Mouse (Mus musculus): ENCODE measurements at regions not wholly inside any gene's neighbourhood (a gene's known extent, or its start where the extent isn't known, plus 50 kb on each side); places are given as distances from the start of the nearest gene placed in this dataset.

DNA sequence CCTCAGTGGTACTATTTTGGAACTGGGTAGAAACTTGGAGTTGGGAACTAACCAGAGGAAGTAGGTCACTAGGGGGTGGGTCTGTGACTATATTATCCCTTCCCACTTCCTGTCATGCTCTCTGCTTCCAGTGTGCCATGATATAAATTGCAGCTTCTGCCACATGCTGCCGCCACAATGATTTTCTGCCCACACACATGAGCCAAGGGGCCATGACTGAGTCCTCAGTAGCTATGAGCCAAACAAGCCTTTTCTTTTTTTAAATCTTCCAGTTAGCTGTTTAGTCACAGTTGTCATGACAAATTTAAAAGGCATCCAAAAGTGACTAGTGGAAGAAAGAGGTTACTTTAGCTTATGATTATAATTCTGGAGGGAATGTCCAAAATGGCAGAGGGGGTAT, 143.0 kb downstream of the Ankrd50 start:
- no peak for TF ChIP-seq CEBPB (IDR thresholded peaks at IDR 0.05; ENCODE audit: insufficient read depth, poor library complexity, severe bottlenecking)
- no peak for TF ChIP-seq POLR2AphosphoS2 (IDR thresholded peaks at IDR 0.05; ENCODE audit: insufficient read length, low read depth)
- no peak for TF ChIP-seq MAX (IDR thresholded peaks at IDR 0.05; ENCODE audit: low read depth)
- TF ChIP-seq MYOG (IDR thresholded peaks at IDR 0.05; ENCODE audit: control insufficient read depth in 1 of 3, insufficient read depth in 1 of 3, insufficient read length in 2 of 3, low read depth in 2 of 3) = no peak
- TF ChIP-seq TCF12 (IDR thresholded peaks at IDR 0.05; ENCODE audit: insufficient read depth, poor library complexity, severe bottlenecking) = no peak
- TF ChIP-seq REST (IDR thresholded peaks at IDR 0.05; ENCODE audit: insufficient read depth, insufficient read length) = no peak
- no peak for TF ChIP-seq USF1 (IDR thresholded peaks at IDR 0.05; ENCODE audit: low read depth)
- no peak for TF ChIP-seq TCF3 (IDR thresholded peaks at IDR 0.05; ENCODE audit: insufficient read length, low read depth)
- TF ChIP-seq MYOD1 (IDR thresholded peaks at IDR 0.05; ENCODE audit: control insufficient read depth in 1 of 3, insufficient read length in 2 of 3, low read depth in 2 of 3) = no peak
- TF ChIP-seq E2F4 (IDR thresholded peaks at IDR 0.05; ENCODE audit: insufficient read depth) = no peak
- TF ChIP-seq SRF (IDR thresholded peaks at IDR 0.05; ENCODE audit: control insufficient read depth, insufficient read length, low read depth) = no peak
- no peak for TF ChIP-seq POLR2A (IDR thresholded peaks at IDR 0.05; ENCODE audit: insufficient read length, low read depth)

DNA sequence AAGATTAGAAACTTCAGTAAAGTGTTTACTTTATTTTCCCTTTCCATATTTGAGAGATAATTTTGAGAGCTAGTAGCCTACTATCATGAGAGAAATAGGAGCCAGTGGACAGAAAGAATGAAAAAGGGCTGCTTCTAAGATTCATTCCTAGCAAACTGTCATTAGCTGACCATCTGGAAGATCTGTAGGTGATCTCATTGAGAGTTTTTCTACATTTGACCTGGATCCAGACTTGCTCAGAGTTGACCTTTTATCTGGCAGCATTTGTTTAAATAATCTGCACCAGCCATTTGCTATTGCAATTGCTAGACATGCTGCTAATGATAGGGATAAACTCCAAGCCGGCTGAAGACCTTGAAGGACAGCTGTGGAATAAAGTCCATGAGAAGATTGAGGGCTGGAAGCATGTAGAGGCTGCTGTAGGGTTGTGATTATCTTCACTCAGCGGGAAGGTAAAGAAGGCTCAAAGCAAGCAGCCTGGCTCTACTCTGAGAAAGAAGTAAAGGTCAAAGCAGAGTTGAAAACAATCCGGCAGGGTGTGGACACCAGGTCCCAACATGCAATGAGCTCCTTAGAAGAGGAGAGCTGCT, 151.2 kb downstream of the Ankrd50 start:
- Histone ChIP-seq H3ac (ENCODE audit: control insufficient read depth, insufficient read length) (no peak overlapping the region), H3K4me3 (no peak overlapping the region), H3K79me2 (ENCODE audit: control insufficient read depth, insufficient read depth) (no peaks in the 10 kb centered on the region), H3K4me2 (ENCODE audit: low read depth) (no peak overlapping the region), H3K27me3 (ENCODE audit: control insufficient read depth, insufficient read depth, insufficient read length) (no peaks in the 10 kb centered on the region), H3K36me3 (ENCODE audit: control insufficient read depth, insufficient read depth) (no peaks in the 10 kb centered on the region)
- TF ChIP-seq SRF (IDR thresholded peaks at IDR 0.05; ENCODE audit: control insufficient read depth, insufficient read length, low read depth) = no peak

More for the DNA sequence above, 143.0 kb downstream of the Ankrd50 start:
- Histone ChIP-seq H3K27me3 (ENCODE audit: control insufficient read depth, insufficient read depth, insufficient read length) (no peaks in the 10 kb centered on the region), H3ac (ENCODE audit: control insufficient read depth, insufficient read length) (no peak overlapping the region), H3K4me3 (no peak overlapping the region), H3K36me3 (ENCODE audit: control insufficient read depth, insufficient read depth) (no peaks in the 10 kb centered on the region), H3K4me2 (ENCODE audit: low read depth) (no peak overlapping the region), H3K79me2 (ENCODE audit: control insufficient read depth, insufficient read depth) (no peaks in the 10 kb centered on the region)

DNA sequence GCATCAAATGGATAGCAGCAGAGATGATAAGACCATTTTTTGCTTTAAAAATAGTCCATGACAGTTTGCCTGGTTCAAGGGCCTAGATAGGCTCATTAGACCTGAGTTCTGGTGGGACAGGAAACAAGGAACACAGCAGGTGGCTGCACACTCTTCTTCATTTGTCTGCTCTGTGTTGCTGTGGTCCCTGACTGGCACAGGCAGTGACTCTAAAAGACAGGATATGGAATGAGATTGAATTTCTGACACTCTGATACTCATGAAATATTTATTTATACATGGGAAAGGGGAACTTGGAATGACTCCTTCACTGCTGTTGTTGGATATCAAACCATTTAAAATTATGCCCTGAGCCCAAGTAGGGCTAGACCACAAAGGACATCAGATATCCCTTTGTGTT, 153.5 kb downstream of the Ankrd50 start:
- no peak for TF ChIP-seq TCF12 (IDR thresholded peaks at IDR 0.05; ENCODE audit: insufficient read depth, poor library complexity, severe bottlenecking)
- TF ChIP-seq CEBPB (IDR thresholded peaks at IDR 0.05; ENCODE audit: insufficient read depth, poor library complexity, severe bottlenecking) = no peak
- no peak for TF ChIP-seq REST (IDR thresholded peaks at IDR 0.05; ENCODE audit: insufficient read depth, insufficient read length)
- no peak for TF ChIP-seq SRF (IDR thresholded peaks at IDR 0.05; ENCODE audit: control insufficient read depth, insufficient read length, low read depth)
- TF ChIP-seq POLR2AphosphoS2 (IDR thresholded peaks at IDR 0.05; ENCODE audit: insufficient read length, low read depth) = no peak
- TF ChIP-seq MYOG (IDR thresholded peaks at IDR 0.05; ENCODE audit: control insufficient read depth in 1 of 3, insufficient read depth in 1 of 3, insufficient read length in 2 of 3, low read depth in 2 of 3) = no peak
- no peak for TF ChIP-seq USF1 (IDR thresholded peaks at IDR 0.05; ENCODE audit: low read depth)
- no peak for TF ChIP-seq MAX (IDR thresholded peaks at IDR 0.05; ENCODE audit: low read depth)
- TF ChIP-seq E2F4 (IDR thresholded peaks at IDR 0.05; ENCODE audit: insufficient read depth) = no peak
- no peak for TF ChIP-seq MYOD1 (IDR thresholded peaks at IDR 0.05; ENCODE audit: control insufficient read depth in 1 of 3, insufficient read length in 2 of 3, low read depth in 2 of 3)
- TF ChIP-seq TCF3 (IDR thresholded peaks at IDR 0.05; ENCODE audit: insufficient read length, low read depth) = no peak
- TF ChIP-seq POLR2A (IDR thresholded peaks at IDR 0.05; ENCODE audit: insufficient read length, low read depth) = no peak
- Histone ChIP-seq H3K27me3 (ENCODE audit: control insufficient read depth, insufficient read depth, insufficient read length) (no peaks in the 10 kb centered on the region), H3K4me3 (no peak overlapping the region), H3K36me3 (ENCODE audit: control insufficient read depth, insufficient read depth) (no peaks in the 10 kb centered on the region), H3K4me2 (ENCODE audit: low read depth) (no peak overlapping the region), H3ac (ENCODE audit: control insufficient read depth, insufficient read length) (no peak overlapping the region), H3K79me2 (ENCODE audit: control insufficient read depth, insufficient read depth) (no peaks in the 10 kb centered on the region)

DNA sequence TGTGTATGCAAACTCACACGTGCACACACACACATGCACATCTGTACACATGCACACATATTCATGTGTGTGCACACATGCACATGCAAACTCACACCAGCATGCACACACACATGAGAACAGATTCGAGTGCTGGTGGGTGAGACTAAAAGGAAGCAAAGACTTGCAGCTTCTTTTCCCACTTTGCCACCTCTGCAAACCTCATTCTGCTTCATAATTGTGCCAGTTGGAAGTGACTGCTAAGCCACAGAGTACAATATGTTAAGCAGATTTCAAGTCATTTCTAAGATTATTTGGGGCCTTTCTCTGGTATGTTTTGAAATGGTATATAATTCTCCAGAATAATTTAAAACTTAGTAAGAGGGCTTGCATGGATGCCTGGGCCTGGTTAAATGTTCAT, 157.4 kb downstream of the Ankrd50 start:
- TF ChIP-seq MAX (IDR thresholded peaks at IDR 0.05; ENCODE audit: low read depth) = no peak
- no peak for TF ChIP-seq SRF (IDR thresholded peaks at IDR 0.05; ENCODE audit: control insufficient read depth, insufficient read length, low read depth)
- no peak for TF ChIP-seq MYOG (IDR thresholded peaks at IDR 0.05; ENCODE audit: control insufficient read depth in 1 of 3, insufficient read depth in 1 of 3, insufficient read length in 2 of 3, low read depth in 2 of 3)
- H3K27me3 ChIP-seq (ENCODE audit: control insufficient read depth, insufficient read depth, insufficient read length) = no peaks in the 10 kb centered on the region
- no peak overlapping the region for H3K4me2 ChIP-seq (ENCODE audit: low read depth)
- H3K4me3 ChIP-seq = no peak overlapping the region
- H3ac ChIP-seq (ENCODE audit: control insufficient read depth, insufficient read length) = no peak overlapping the region
- H3K79me2 ChIP-seq (ENCODE audit: control insufficient read depth, insufficient read depth) = no peaks in the 10 kb centered on the region
- H3K36me3 ChIP-seq (ENCODE audit: control insufficient read depth, insufficient read depth) = no peaks in the 10 kb centered on the region

DNA sequence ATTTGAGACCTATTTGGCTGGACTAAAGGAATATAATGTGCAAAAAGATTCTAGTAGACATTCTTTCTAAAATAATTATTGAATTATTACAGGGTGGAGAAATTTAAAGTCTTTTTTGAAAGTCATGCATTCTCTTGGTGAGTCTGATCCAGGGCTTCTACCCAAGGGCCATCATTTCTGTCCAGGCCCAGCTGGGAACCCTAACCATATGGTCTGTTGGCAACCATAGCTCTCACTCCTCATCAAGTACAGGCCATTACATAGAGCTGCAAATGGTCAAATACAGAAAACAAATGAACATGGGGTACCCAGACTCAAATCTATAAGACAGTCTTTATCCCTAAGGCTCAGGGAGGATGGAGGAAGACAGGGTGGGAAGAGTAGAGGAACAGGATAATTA, 158.4 kb downstream of the Ankrd50 start:
- Histone ChIP-seq H3ac (ENCODE audit: control insufficient read depth, insufficient read length) (no peak overlapping the region), H3K36me3 (ENCODE audit: control insufficient read depth, insufficient read depth) (no peaks in the 10 kb centered on the region), H3K27me3 (ENCODE audit: control insufficient read depth, insufficient read depth, insufficient read length) (no peaks in the 10 kb centered on the region), H3K79me2 (ENCODE audit: control insufficient read depth, insufficient read depth) (no peaks in the 10 kb centered on the region), H3K4me2 (ENCODE audit: low read depth) (no peak overlapping the region), H3K4me3 (no peak overlapping the region)
- TF ChIP-seq MYOD1 (IDR thresholded peaks at IDR 0.05; ENCODE audit: control insufficient read depth in 1 of 3, insufficient read length in 2 of 3, low read depth in 2 of 3) (no peak), POLR2AphosphoS2 (IDR thresholded peaks at IDR 0.05; ENCODE audit: insufficient read length, low read depth) (no peak), REST (IDR thresholded peaks at IDR 0.05; ENCODE audit: insufficient read depth, insufficient read length) (no peak), MYOG (IDR thresholded peaks at IDR 0.05; ENCODE audit: control insufficient read depth in 1 of 3, insufficient read depth in 1 of 3, insufficient read length in 2 of 3, low read depth in 2 of 3) (no peak), SRF (IDR thresholded peaks at IDR 0.05; ENCODE audit: control insufficient read depth, insufficient read length, low read depth) (no peak), TCF12 (IDR thresholded peaks at IDR 0.05; ENCODE audit: insufficient read depth, poor library complexity, severe bottlenecking) (no peak), E2F4 (IDR thresholded peaks at IDR 0.05; ENCODE audit: insufficient read depth) (no peak), USF1 (IDR thresholded peaks at IDR 0.05; ENCODE audit: low read depth) (no peak)

Data from myocyte (in vitro differentiated cells).